Mouse (Mus musculus): ENCODE measurements at regions not wholly inside any gene's neighbourhood (a gene's known extent, or its start where the extent isn't known, plus 50 kb on each side); places are given as distances from the start of the nearest gene placed in this dataset.

- no peak for DNase-seq (ENCODE audit: low spot score)
- H3K4me1 ChIP-seq: peaks cover 5% of the 10 kb centered on the region; the same call in 1 of the 2 replicates
- H3K9me3 ChIP-seq (replicated peaks): no peaks in the 10 kb centered on the region
- no peak overlapping the region for H3K4me3 ChIP-seq
- H3K27ac ChIP-seq: no peak overlapping the region
- 32% methylated on average over 3 of the region's 3 CpGs for WGBS
- H3K27me3 ChIP-seq (ENCODE audit: low read depth, poor library complexity, severe bottlenecking): no peaks in the 10 kb centered on the region
- H3K36me3 ChIP-seq: no peaks in the 10 kb centered on the region
These were observed 60.9 kb upstream of the Klf4 start for GRCm38 (mm10) chr4:55593132-55593531.

GRCm38 (mm10) chr4:55586212-55586611, 53.9 kb upstream of the Klf4 start:
- DNase-seq (ENCODE audit: low spot score): no peak
- no peaks in the 10 kb centered on the region for H3K9me3 ChIP-seq (replicated peaks)
- no peaks in the 10 kb centered on the region for H3K4me1 ChIP-seq
- no peaks in the 10 kb centered on the region for H3K27me3 ChIP-seq (ENCODE audit: low read depth, poor library complexity, severe bottlenecking)
- 87% methylated on average over 3 of the region's 3 CpGs for WGBS
- no peak overlapping the region for H3K27ac ChIP-seq
- no peak overlapping the region for H3K4me3 ChIP-seq
- no peaks in the 10 kb centered on the region for H3K36me3 ChIP-seq

GRCm38 (mm10) chr4:55583589-55583988, 51.3 kb upstream of the Klf4 start:
- Histone ChIP-seq H3K27me3 (ENCODE audit: low read depth, poor library complexity, severe bottlenecking) (no peaks in the 10 kb centered on the region), H3K36me3 (no peaks in the 10 kb centered on the region), H3K9me3 (replicated peaks) (no peaks in the 10 kb centered on the region), H3K27ac (no peak overlapping the region), H3K4me1 (no peaks in the 10 kb centered on the region), H3K4me3 (no peak overlapping the region)
- DNase-seq (ENCODE audit: low spot score): no peak
- WGBS: 64% methylated on average over 8 of the region's 8 CpGs
